Mouse (Mus musculus) WW6 (cell line): ENCODE data around the gene Kcnh8.
A peak's percentile ranks its signal among the peaks of the same experiment; 100 is the strongest.

ENCODE experiments used
- DNase-seq: peaks from one replicate; pipeline ENCODE4 v3.0.0-alpha.2; 2013; ENCODE audit warnings: low read depth, low spot score

Gene Kcnh8

GRCm38 (mm10) chr17:52602093-52602780 lies at the start of gene Kcnh8:
Gene Kcnh8, plus strand, starts transcription at chr17:52602709.
- DNase-seq: no peak

GRCm38 (mm10) chr17:52559961-52560720 lies 42.4 kb upstream of the Kcnh8 start:
- no peak for DNase-seq

- no peak for DNase-seq
Observed at GRCm38 (mm10) chr17:52565467-52566155, 36.9 kb upstream of the Kcnh8 start.

- no peak for DNase-seq
Observed at GRCm38 (mm10) chr17:52569584-52570270, 32.8 kb upstream of the Kcnh8 start.

- no peak for DNase-seq
Observed at GRCm38 (mm10) chr17:52572229-52572628, 30.3 kb upstream of the Kcnh8 start.

GRCm38 (mm10) chr17:52591503-52592194 lies 10.9 kb upstream of the Kcnh8 start:
- no peak for DNase-seq

GRCm38 (mm10) chr17:52599141-52599540 lies 3.4 kb upstream of the Kcnh8 start:
- no peak for DNase-seq

GRCm38 (mm10) chr17:52600882-52601371 lies 1.6 kb upstream of the Kcnh8 start:
- peak; percentile 77 for DNase-seq

- DNase-seq: no peak
Observed at GRCm38 (mm10) chr17:52602781-52603170, 267 bp downstream of the Kcnh8 start.

- no peak for DNase-seq
Observed at GRCm38 (mm10) chr17:52603411-52603810, 902 bp downstream of the Kcnh8 start.

GRCm38 (mm10) chr17:52611382-52611781 lies 8.9 kb downstream of the Kcnh8 start:
- no peak for DNase-seq

GRCm38 (mm10) chr17:52649186-52649585 lies 46.7 kb downstream of the Kcnh8 start:
- DNase-seq: peak; percentile 26

GRCm38 (mm10) chr17:52691988-52692387 lies 89.5 kb downstream of the Kcnh8 start:
- DNase-seq: no peak

- no peak for DNase-seq
Observed at GRCm38 (mm10) chr17:52701944-52702343, 99.4 kb downstream of the Kcnh8 start.

- DNase-seq: no peak
Observed at GRCm38 (mm10) chr17:52712319-52712718, 109.8 kb downstream of the Kcnh8 start.

- DNase-seq: no peak
Observed at GRCm38 (mm10) chr17:52722214-52722613, 119.7 kb downstream of the Kcnh8 start.

- peak; percentile 36 for DNase-seq
Observed at GRCm38 (mm10) chr17:52728806-52729205, 126.3 kb downstream of the Kcnh8 start.

- no peak for DNase-seq
Observed at GRCm38 (mm10) chr17:52738436-52738835, 135.9 kb downstream of the Kcnh8 start.

- DNase-seq: no peak
Observed at GRCm38 (mm10) chr17:52788151-52788550, 185.6 kb downstream of the Kcnh8 start.

- no peak for DNase-seq
Observed at GRCm38 (mm10) chr17:52804463-52804862, 202.0 kb downstream of the Kcnh8 start.

GRCm38 (mm10) chr17:52810773-52811172 lies 208.3 kb downstream of the Kcnh8 start:
- DNase-seq: no peak
